Mouse (Mus musculus) MEL (cell line): ENCODE results near the gene Otop1.

Experiments
- CHD2 ChIP-seq: IDR thresholded peaks from 2 replicates; pipeline ENCODE4 v1.6.1; 2011; ENCODE audit warnings: low read length, improper control_type of control experiment
- CTCF ChIP-seq, 3 experiments: IDR thresholded peaks in 2 of 3; conservative IDR thresholded peaks in 1 of 3; 2 replicates each; pipeline ENCODE4 v1.5.1; 2011 to 2012; ENCODE audit warnings: low read length in 3 of 3, low read depth in 2 of 3, mild to moderate bottlenecking in 2 of 3, improper control_type of control experiment in 1 of 3, inconsistent platforms in 1 of 3, mixed read lengths in 1 of 3, moderate library complexity in 1 of 3; ENCODE audit not compliant: control insufficient read depth in 1 of 3, insufficient read depth in 1 of 3, poor library complexity in 1 of 3, severe bottlenecking in 1 of 3

- TF ChIP-seq CTCF (IDR thresholded peaks at IDR 0.05 in 2 of 3, conservative IDR thresholded peaks at IDR 0.05 in 1 of 3; ENCODE audit: control insufficient read depth in 1 of 3, insufficient read depth in 1 of 3, low read depth in 2 of 3, low read length in 3 of 3, poor library complexity in 1 of 3, severe bottlenecking in 1 of 3) (peak; percentile 42 to 75 (median 47)), CHD2 (no peak)
These were observed 20.6 kb upstream of the Otop1 start for GRCm38 (mm10) chr5:38255195-38255594.
